Mouse (Mus musculus) kidney, adult 2 months (tissue): ENCODE data around the gene Gh. TPM values are rescaled to one million over a fixed set of nuclear protein-coding genes. Genes with fewer than 3 reads are reported as not detected.

ENCODE experiments used
- DNase-seq: peaks from one replicate; pipeline ENCODE4 v3.0.0; 2021
- H3K27ac ChIP-seq: fragments of 200-500 bp; 2 replicates; pipeline ENCODE4 v1.5.1; 2012; ENCODE audit warnings: low read depth, low read length, control low read depth, inconsistent platforms; ENCODE audit not compliant: insufficient read depth
- H3K27me3 ChIP-seq: fragments of 200-500 bp; replicated peaks from 2 replicates; pipeline ENCODE4 v1.6.1; 2012; ENCODE audit warnings: mild to moderate bottlenecking, moderate library complexity, low read length, inconsistent platforms; ENCODE audit not compliant: control insufficient read depth, insufficient read depth
- H3K36me3 ChIP-seq: fragments of 200-500 bp; 2 replicates; pipeline ENCODE4 v1.6.1; 2012; ENCODE audit warnings: mild to moderate bottlenecking, moderate library complexity, low read length, inconsistent platforms; ENCODE audit not compliant: control insufficient read depth, insufficient read depth
- H3K4me1 ChIP-seq: fragments of 200-500 bp; 2 replicates; pipeline ENCODE4 v1.6.1; 2011; ENCODE audit warnings: low read length; ENCODE audit not compliant: control insufficient read depth, insufficient read depth
- H3K4me3 ChIP-seq: fragments of 200-500 bp; 2 replicates; pipeline ENCODE4 v1.5.1; 2011; ENCODE audit warnings: mild to moderate bottlenecking, low read depth, low read length, control low read depth; ENCODE audit not compliant: insufficient read depth
- CTCF ChIP-seq: fragments of 200-500 bp; conservative IDR thresholded peaks from 2 replicates; pipeline ENCODE4 v1.5.1; 2011; ENCODE audit warnings: low read depth, mild to moderate bottlenecking, control low read depth, low read length, moderate library complexity, mixed read lengths; ENCODE audit not compliant: insufficient read depth, insufficient read length
- POLR2A ChIP-seq: fragments of 200-500 bp; IDR thresholded peaks from one replicate; pipeline ENCODE4 v1.6.1; 2011; ENCODE audit warnings: low read depth, low read length, control low read depth
- WGBS: fragments of 180-500 bp; shearing (Covaris S2); methylation state at CpG from one replicate; pipeline ENCODE4 v1.1.7; 2018; 5-methylcytosine and 5-hydroxymethylcytosine counted together
- polyA plus RNA-seq: library from polyadenylated mRNA; depleted of rRNA; stranded (reverse); fragments of >200 nt; gene quantifications from 2 replicates; pipeline ENCODE4 v1.2.3, GENCODE M21; 2012

Gh gene
- polyA plus RNA-seq, 1 experiment: 0.16 TPM

DNA sequence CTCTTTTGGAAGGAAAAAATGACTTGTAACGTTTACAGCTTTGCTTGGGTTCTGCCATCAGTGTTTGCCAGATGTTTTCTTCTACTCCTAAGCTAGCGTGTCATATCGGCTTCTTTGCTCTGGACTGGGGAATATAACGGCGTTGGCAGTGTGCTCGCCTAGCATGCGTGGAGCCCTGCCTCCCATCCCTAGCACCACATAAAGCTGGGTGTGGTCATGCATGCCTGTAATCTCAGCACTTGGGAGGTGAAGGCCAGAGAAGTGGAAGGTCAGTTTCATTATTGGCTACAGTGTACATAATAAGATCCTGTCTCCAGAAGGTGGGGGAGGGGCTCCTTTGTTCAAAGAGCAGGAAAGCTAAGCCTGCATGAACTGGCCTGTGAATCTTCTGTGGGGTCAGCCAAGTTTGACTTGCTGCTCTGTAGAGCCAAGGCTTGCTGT, 26.7 kb downstream of the Gh start:
- no peak overlapping the region for H3K4me3 ChIP-seq
- H3K27me3 ChIP-seq: no peaks in the 10 kb centered on the region
- no peak for TF ChIP-seq CTCF
- no peak for TF ChIP-seq POLR2A
- 45% methylated on average over 7 of the region's 7 CpGs for WGBS
- H3K27ac ChIP-seq: no peak overlapping the region
- H3K36me3 ChIP-seq: no peaks in the 10 kb centered on the region
- peaks cover 17% of the 10 kb centered on the region for H3K4me1 ChIP-seq
- DNase-seq: peak; percentile 73

DNA sequence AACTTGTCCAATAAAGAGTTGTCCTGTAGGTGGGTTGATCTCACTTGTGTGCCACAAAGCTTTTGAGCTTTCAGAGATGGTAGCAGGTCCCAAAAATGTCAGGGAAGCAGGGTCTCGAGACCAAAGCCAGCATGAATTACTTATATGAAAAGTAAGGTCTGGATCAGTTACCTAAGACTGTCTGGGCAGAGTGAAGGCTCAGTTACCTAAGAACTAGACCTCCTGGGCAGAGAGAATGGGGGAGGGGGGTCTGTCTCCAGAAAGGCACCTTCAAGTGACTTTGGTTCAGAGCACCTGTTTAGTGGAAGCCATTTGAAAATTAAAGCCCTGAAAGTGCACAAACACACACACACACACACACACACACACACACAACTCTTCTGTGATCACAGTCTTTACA, 27.3 kb downstream of the Gh start:
- Histone ChIP-seq H3K27ac (no peak overlapping the region), H3K36me3 (no peaks in the 10 kb centered on the region), H3K4me1 (peaks cover 18% of the 10 kb centered on the region), H3K27me3 (no peaks in the 10 kb centered on the region), H3K4me3 (no peak overlapping the region)
- TF ChIP-seq POLR2A: no peak
- no peak for TF ChIP-seq CTCF
- 85% methylated on average over 1 of the region's 1 CpGs for WGBS
- DNase-seq: no peak

DNA sequence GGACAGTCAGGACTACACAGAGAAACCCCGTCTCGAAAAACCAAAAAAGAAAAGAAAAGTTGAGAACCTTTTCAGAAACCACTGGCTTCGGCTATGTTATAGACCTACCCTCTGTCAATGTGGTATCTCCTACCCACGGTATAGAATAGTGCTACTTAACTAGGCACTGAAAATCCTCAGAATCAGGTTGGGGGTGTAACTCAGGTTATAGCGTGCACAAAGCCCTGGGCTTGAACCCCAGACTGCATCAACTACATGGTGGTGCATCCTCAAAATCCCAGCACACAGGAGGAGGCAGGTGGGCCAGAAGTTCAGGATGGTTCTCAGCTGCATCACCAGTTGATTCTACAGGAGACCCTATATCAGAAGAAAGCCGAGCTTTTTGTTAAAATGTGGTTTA, 27.9 kb downstream of the Gh start:
- Histone ChIP-seq H3K36me3 (no peaks in the 10 kb centered on the region), H3K4me1 (peaks cover 23% of the 10 kb centered on the region), H3K27ac (no peak overlapping the region), H3K27me3 (no peaks in the 10 kb centered on the region), H3K4me3 (no peak overlapping the region)
- WGBS: 93% methylated on average over 6 of the region's 6 CpGs
- no peak for DNase-seq
- TF ChIP-seq POLR2A: no peak
- TF ChIP-seq CTCF: no peak

DNA sequence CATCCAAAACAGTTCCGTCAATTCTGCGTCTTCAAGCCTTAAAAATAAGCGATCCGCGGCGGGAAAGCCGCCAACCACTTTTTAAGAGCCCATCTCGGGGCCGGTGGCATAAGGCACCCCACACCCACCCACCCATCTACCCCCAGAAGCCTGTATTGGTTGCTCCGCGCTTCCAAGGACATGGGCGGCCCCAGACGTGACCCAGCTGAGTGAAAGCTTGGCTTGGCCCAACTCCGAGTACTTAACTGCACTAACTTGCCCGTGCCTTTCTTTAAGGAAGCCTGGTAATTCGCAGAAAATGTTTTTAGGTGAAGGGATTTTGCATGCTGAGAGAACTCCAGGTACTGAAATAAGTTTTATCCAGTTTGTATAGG, 28.4 kb downstream of the Gh start:
- H3K4me3 ChIP-seq: peak overlapping the region; percentile 58
- peaks cover 28% of the 10 kb centered on the region for H3K4me1 ChIP-seq
- no peaks in the 10 kb centered on the region for H3K36me3 ChIP-seq
- 6% methylated on average over 16 of the region's 16 CpGs for WGBS
- peak overlapping the region; percentile 63 for H3K27ac ChIP-seq
- DNase-seq: no peak
- TF ChIP-seq CTCF (no peak), POLR2A (no peak)
- no peaks in the 10 kb centered on the region for H3K27me3 ChIP-seq

DNA sequence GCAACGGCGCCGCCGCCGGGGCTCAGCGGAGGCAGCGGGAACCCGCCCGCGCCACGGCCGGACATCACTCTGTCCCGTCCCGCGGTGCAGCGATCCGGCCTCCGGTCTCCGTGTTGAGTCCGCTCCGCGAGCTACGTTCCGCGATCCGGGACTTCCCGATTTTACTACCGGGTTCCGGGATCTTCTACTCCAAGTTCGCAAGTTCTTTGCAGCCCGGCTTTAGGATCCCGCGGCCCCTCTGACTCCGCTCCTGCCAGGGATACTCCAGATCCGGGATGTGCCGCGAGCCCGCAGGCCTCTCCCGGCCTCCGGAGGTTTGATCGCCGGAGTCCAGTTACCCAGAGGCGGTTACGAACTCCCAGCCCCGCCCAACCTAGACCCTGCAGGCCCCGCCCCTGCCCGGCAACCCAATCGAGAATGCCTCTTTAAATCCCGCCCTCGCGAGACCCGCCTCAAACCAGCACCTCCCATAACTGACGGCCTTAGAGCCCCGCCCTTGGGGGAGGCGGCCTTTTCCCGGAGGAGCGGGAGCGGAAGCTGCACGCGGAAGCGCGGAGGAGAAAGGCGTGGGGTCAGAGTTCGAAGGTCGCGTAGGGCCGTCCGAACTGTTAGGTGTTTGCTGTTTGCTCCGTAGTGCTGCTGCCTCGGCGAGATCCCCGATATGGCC, 28.9 kb downstream of the Gh start, which contains the start of gene Smarcd2:
TSS of gene Smarcd2 (minus strand) at position 329 of the 667 bp plus-strand sequence.
- H3K4me1 ChIP-seq: peaks cover 33% of the 10 kb centered on the region
- peak; percentile 100 for DNase-seq

DNA sequence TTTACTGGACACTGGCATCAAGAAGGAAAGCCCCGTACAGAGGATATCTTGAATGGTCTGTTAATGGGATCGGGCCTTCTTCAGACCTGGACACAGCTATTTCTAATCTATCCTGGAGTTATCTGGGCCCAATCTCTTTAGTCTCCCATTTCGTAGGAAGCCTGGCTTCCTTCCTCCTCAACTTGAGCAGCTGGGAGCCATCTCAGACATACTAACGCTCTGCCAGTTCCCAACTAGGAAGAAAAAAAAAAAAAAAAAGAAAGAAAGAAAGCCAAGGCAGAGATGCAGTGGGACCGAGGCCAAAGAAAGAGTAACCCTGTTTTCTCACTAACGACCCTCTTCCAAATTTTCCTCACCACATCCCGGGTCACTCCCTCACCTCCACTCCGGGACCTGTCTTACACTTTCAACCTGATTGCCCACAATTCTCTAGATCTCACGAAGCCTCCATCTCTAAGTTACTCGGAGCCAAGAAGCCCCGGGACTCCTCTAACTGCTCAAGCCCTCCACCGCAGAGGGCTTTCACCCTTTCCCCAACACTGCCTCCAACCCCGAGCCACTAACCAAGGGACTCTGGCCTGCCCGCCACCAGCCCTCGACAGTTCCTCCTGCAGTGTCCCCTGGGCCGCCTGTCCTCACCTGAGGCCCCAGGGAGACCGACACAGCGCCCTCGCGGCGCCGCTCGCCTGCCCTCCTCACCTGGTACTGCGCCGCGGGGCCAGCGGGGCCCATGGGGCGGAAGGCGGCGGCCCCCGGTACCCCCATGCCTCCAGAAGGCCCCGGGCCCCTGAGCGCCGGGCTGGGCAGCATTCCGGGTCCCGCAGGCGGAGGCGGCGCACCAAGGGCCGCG, 29.6 kb downstream of the Gh start:
- TF ChIP-seq CTCF (no peak), POLR2A (no peak)
- Histone ChIP-seq H3K27me3 (no peaks in the 10 kb centered on the region), H3K4me1 (peaks cover 40% of the 10 kb centered on the region), H3K36me3 (no peaks in the 10 kb centered on the region; the same call in 1 of the 2 replicates), H3K4me3 (peak overlapping the region; percentile 74), H3K27ac (peak overlapping the region; percentile 75)
- DNase-seq: peak; percentile 63
- WGBS: 1% methylated on average over 41 of the region's 41 CpGs

More for the DNA sequence above, 28.9 kb downstream of the Gh start, which contains the start of gene Smarcd2:
- WGBS: under 1% methylated on average over 72 of the region's 72 CpGs
- TF ChIP-seq CTCF: no peak
- TF ChIP-seq POLR2A: peak; percentile 75
- no peaks in the 10 kb centered on the region for H3K27me3 ChIP-seq
- peak within 1 kb of the TSS; percentile 75 for H3K27ac ChIP-seq
- peak within 1 kb of the TSS; percentile 74 for H3K4me3 ChIP-seq
- H3K36me3 ChIP-seq: no peaks in the 10 kb centered on the region

DNA sequence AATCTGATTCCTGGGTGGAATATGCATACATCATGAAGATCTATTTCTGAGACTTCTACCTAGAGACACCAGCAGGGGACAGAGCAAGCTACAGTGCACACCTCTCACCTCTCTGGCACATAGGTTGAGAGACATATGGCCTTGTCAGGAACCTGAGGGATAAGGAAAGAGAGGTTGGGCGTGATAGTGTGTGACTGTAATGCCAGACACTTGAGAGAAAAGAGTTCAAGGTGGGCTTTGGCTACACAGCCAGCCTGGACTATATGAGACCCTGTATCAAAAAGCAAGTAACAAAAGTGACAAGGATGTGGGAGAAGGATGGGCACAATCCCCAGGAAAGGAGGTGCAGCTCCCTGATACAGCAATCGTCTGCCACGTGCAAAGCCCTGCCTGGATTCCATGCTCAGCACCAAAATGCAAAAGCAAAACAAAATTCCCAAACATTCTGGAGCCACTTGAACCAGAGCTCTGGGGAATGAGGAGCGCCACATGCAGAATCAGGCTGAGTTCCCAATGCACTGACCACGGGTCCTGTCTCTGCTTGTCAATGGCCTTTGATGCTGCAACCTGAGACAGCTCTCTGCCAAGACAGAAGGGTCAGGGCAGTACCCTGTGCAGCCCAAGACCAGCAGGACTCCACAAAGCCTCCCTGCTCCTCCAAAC, 30.4 kb downstream of the Gh start:
- no peaks in the 10 kb centered on the region for H3K27me3 ChIP-seq
- H3K36me3 ChIP-seq: peaks cover 4% of the 10 kb centered on the region
- DNase-seq: peak; percentile 29
- H3K4me3 ChIP-seq: peak overlapping the region; percentile 74
- H3K4me1 ChIP-seq: peaks cover 41% of the 10 kb centered on the region
- 16% methylated on average over 5 of the region's 5 CpGs for WGBS
- peak overlapping the region; percentile 75 for H3K27ac ChIP-seq
- TF ChIP-seq CTCF (no peak), POLR2A (no peak)
